Mouse (Mus musculus) embryonic facial prominence, embryonic 10.5 days (tissue): ENCODE results near the gene Gm14322. TPM values are rescaled to one million over a fixed set of nuclear protein-coding genes. Genes with fewer than 3 reads are reported as not detected.
"Not testable (repeated sequence)": the region's sequence is repeated elsewhere in the genome, so short reads cannot be mapped to it uniquely, and the experiment has no call there.

Source experiments
- DNase-seq: peaks from one replicate; pipeline ENCODE4 v3.0.0-alpha.2; 2017; ENCODE audit warnings: low spot score
- H3K27ac ChIP-seq: fragments of 300-500 bp; sonication (generic); replicated peaks from 2 replicates; pipeline ENCODE4 v1.5.1; 2016; ENCODE audit warnings: mild to moderate bottlenecking
- H3K27me3 ChIP-seq: fragments of 300-500 bp; sonication (generic); replicated peaks from 2 replicates; pipeline ENCODE4 v1.6.1; 2016; ENCODE audit warnings: low read depth, mild to moderate bottlenecking; ENCODE audit not compliant: poor library complexity, severe bottlenecking
- H3K36me3 ChIP-seq: fragments of 300-500 bp; sonication (generic); replicated peaks from 2 replicates; pipeline ENCODE4 v1.6.1; 2016; ENCODE audit warnings: mild to moderate bottlenecking, moderate library complexity
- H3K4me1 ChIP-seq: fragments of 300-500 bp; sonication (generic); 2 replicates; pipeline ENCODE4 v1.6.1; 2016
- H3K4me3 ChIP-seq: fragments of 300-500 bp; sonication (generic); 2 replicates; pipeline ENCODE4 v1.5.1; 2016; ENCODE audit warnings: mild to moderate bottlenecking, moderate library complexity
- H3K9me3 ChIP-seq: fragments of 300-500 bp; sonication (generic); 2 replicates; pipeline ENCODE4 v1.6.1; 2016; ENCODE audit warnings: mild to moderate bottlenecking
- WGBS: fragments of 180-500 bp; shearing (Covaris S2); methylation state at CpG from one replicate; pipeline ENCODE4 v1.1.7; 2016; 5-methylcytosine and 5-hydroxymethylcytosine counted together
- polyA plus RNA-seq: library from polyadenylated mRNA; unstranded; fragments of >200 nt; fragmentation: Nextera tagmentation; extraction: Ambion mirVana; gene quantifications from 2 replicates; pipeline ENCODE4 v1.2.1, GENCODE M21; 2016

Gm14322 gene
- polyA plus RNA-seq, result 7.6 and 11.3 TPM in 2 replicates

GRCm38 (mm10) chr2:177758941-177759558 is at the start of gene Gm14322:
Gene Gm14322, plus strand, starts transcription at chr2:177759288.
- H3K27ac ChIP-seq, H3K36me3 ChIP-seq, H3K4me1 ChIP-seq, H3K9me3 ChIP-seq, H3K27me3 ChIP-seq: not testable (repeated sequence)
- H3K4me3 ChIP-seq, result peak within 1 kb of the TSS; percentile 50
- DNase-seq, result peak; percentile 7
- 30% methylated on average over 9 of the region's 9 CpGs for WGBS

DNA sequence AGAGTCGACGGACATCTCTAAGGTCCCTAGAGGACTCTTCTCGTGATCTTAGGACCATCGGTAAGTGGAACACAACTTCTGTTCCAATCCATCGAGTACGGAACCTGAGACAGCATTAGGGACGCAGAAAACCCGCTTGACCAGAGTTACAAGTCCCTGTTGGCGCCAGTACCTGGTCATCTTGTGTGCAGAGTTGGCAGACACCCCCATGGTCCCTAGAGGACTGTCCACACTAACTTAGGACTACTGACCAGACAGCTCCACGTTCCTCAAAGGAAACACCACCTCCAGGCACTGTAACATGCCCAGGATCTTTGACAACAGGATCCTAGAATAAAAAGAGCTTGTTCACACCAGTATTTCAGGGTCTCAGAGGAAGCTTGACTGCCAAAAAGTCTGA is 17.6 kb upstream of the Gm14322 start:
- not testable (repeated sequence) for H3K4me1 ChIP-seq, H3K9me3 ChIP-seq
- 83% methylated on average over 8 of the region's 10 CpGs for WGBS

GRCm38 (mm10) chr2:177787351-177787750 is 28.3 kb downstream of the Gm14322 start:
- not testable (repeated sequence) for H3K36me3 ChIP-seq, H3K27ac ChIP-seq, H3K27me3 ChIP-seq, H3K4me3 ChIP-seq, H3K4me1 ChIP-seq, H3K9me3 ChIP-seq, DNase-seq
- WGBS, result 80% methylated on average over 1 of the region's 1 CpGs

More for the DNA sequence above, 17.6 kb upstream of the Gm14322 start:
- H3K36me3 ChIP-seq, H3K27ac ChIP-seq, DNase-seq, H3K4me3 ChIP-seq, H3K27me3 ChIP-seq: not testable (repeated sequence)

- H3K4me1 ChIP-seq, H3K27ac ChIP-seq, H3K9me3 ChIP-seq, H3K4me3 ChIP-seq, H3K36me3 ChIP-seq, H3K27me3 ChIP-seq, DNase-seq: not testable (repeated sequence)
- 100% methylated on average over 2 of the region's 2 CpGs for WGBS
Observed at GRCm38 (mm10) chr2:177806170-177806569, 47.1 kb downstream of the Gm14322 start.

Other genes starting within 250 kb of the Gm14322 start
- gene Gm14406, start 181.1 kb upstream of the Gm14322 start, polyA plus RNA-seq, result not detected in 2 replicates
- 35.1 and 40.2 TPM in 2 replicates for gene Gm14325, start 81.0 kb downstream of the Gm14322 start, polyA plus RNA-seq
- gene Gm14327, start 137.8 kb downstream of the Gm14322 start, polyA plus RNA-seq, result 2.9 and 3.4 TPM in 2 replicates
- not detected in 2 replicates for gene Zfp972, start 166.3 kb downstream of the Gm14322 start, polyA plus RNA-seq
- 16.7 and 22.3 TPM in 2 replicates for gene Gm14326, start 198.0 kb downstream of the Gm14322 start, polyA plus RNA-seq